Mouse (Mus musculus): ENCODE results near the gene Cd8b1. TPM values are rescaled to one million over a fixed set of nuclear protein-coding genes. Genes with fewer than 3 reads are reported as not detected.
A peak's percentile ranks its signal among the peaks of the same experiment; 100 is the strongest.
"Not testable (repeated sequence)": the region's sequence is repeated elsewhere in the genome, so short reads cannot be mapped to it uniquely, and the experiment has no call there.

Cd8b1 gene
- total and polyA plus RNA-seq, 2 experiments: 0.18 TPM

- DNase-seq (ENCODE audit: extremely low read depth, low read depth, low spot score): no peak
- Histone ChIP-seq H3K27ac (replicated peaks; ENCODE audit: insufficient read depth, low read depth, low read length) (no peak overlapping the region), H3K27me3 (ENCODE audit: control insufficient read depth, insufficient read depth, low read length) (no peaks in the 10 kb centered on the region), H3K4me1 (ENCODE audit: control insufficient read depth, insufficient read depth, low read length) (no peaks in the 10 kb centered on the region), H3K79me2 (ENCODE audit: control insufficient read depth, insufficient read depth, low read length) (no peaks in the 10 kb centered on the region), H3K36me3 (ENCODE audit: control insufficient read depth, insufficient read depth, low read length) (no peaks in the 10 kb centered on the region), H3K9ac (ENCODE audit: low read depth, low read length) (no peak overlapping the region), H3K4me3 (ENCODE audit: insufficient read depth, low read depth, low read length) (no peak overlapping the region)
- WGBS: 78% methylated on average over 6 of the region's 6 CpGs
- TF ChIP-seq POLR2A (IDR thresholded peaks at IDR 0.05; ENCODE audit: extremely low read depth, insufficient read depth, low read length): no peak
- TF ChIP-seq CTCF (IDR thresholded peaks at IDR 0.05; ENCODE audit: low read depth, low read length): no peak
These were observed 7.3 kb downstream of the Cd8b1 start for GRCm38 (mm10) chr6:71329881-71330280.

DNA sequence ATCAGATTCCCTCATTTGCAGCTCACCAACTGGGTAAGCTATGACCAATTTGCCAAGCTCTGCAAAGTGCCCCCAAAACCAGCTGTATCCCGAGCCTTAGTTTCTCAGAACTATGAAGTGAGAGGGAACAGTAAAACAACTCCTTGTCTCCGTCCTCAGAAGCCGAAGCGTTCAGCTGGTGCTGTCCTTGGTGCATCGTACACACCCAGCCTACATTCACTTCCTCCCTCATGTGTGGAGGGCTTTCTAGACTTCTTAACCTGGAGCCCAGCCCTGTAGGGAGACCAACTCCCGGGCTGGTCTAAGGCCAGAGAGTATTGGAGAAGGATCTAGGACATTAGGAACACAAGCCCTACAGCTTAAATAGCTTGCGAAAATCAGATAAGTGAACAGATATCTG, 7.9 kb downstream of the Cd8b1 start:
- TF ChIP-seq CTCF (IDR thresholded peaks at IDR 0.05; ENCODE audit: low read depth, low read length) (no peak), POLR2A (IDR thresholded peaks at IDR 0.05; ENCODE audit: extremely low read depth, insufficient read depth, low read length) (no peak)
- Histone ChIP-seq H3K27ac (replicated peaks; ENCODE audit: insufficient read depth, low read depth, low read length) (no peak overlapping the region), H3K4me3 (ENCODE audit: insufficient read depth, low read depth, low read length) (no peak overlapping the region), H3K36me3 (ENCODE audit: control insufficient read depth, insufficient read depth, low read length) (no peaks in the 10 kb centered on the region), H3K4me1 (ENCODE audit: control insufficient read depth, insufficient read depth, low read length) (no peaks in the 10 kb centered on the region), H3K9ac (ENCODE audit: low read depth, low read length) (no peak overlapping the region), H3K27me3 (ENCODE audit: control insufficient read depth, insufficient read depth, low read length) (no peaks in the 10 kb centered on the region), H3K79me2 (ENCODE audit: control insufficient read depth, insufficient read depth, low read length) (no peaks in the 10 kb centered on the region)
- DNase-seq (ENCODE audit: extremely low read depth, low read depth, low spot score): no peak
- WGBS: 85% methylated on average over 7 of the region's 7 CpGs

- not testable (repeated sequence) for H3K4me1 ChIP-seq (ENCODE audit: control insufficient read depth, insufficient read depth, low read length); H3K27me3 ChIP-seq (ENCODE audit: control insufficient read depth, insufficient read depth, low read length); H3K4me3 ChIP-seq (ENCODE audit: insufficient read depth, low read depth, low read length); H3K36me3 ChIP-seq (ENCODE audit: control insufficient read depth, insufficient read depth, low read length); H3K27ac ChIP-seq (replicated peaks; ENCODE audit: insufficient read depth, low read depth, low read length); H3K79me2 ChIP-seq (ENCODE audit: control insufficient read depth, insufficient read depth, low read length); H3K9ac ChIP-seq (ENCODE audit: low read depth, low read length); DNase-seq (ENCODE audit: extremely low read depth, low read depth, low spot score)
- WGBS: 81% methylated on average over 2 of the region's 4 CpGs
These were observed 8.9 kb downstream of the Cd8b1 start for GRCm38 (mm10) chr6:71331491-71331890.

GRCm38 (mm10) chr6:71332236-71332965, 9.8 kb downstream of the Cd8b1 start:
- Histone ChIP-seq H3K4me3 (ENCODE audit: insufficient read depth, low read depth, low read length) (no peak overlapping the region), H3K36me3 (ENCODE audit: control insufficient read depth, insufficient read depth, low read length) (no peaks in the 10 kb centered on the region), H3K4me1 (ENCODE audit: control insufficient read depth, insufficient read depth, low read length) (no peaks in the 10 kb centered on the region), H3K27ac (replicated peaks; ENCODE audit: insufficient read depth, low read depth, low read length) (no peak overlapping the region), H3K9ac (ENCODE audit: low read depth, low read length) (no peak overlapping the region), H3K27me3 (ENCODE audit: control insufficient read depth, insufficient read depth, low read length) (no peaks in the 10 kb centered on the region), H3K79me2 (ENCODE audit: control insufficient read depth, insufficient read depth, low read length) (no peaks in the 10 kb centered on the region)
- 88% methylated on average over 11 of the region's 11 CpGs for WGBS
- no peak for TF ChIP-seq POLR2A (IDR thresholded peaks at IDR 0.05; ENCODE audit: extremely low read depth, insufficient read depth, low read length)
- no peak for DNase-seq (ENCODE audit: extremely low read depth, low read depth, low spot score)

- Histone ChIP-seq H3K9ac (ENCODE audit: low read depth, low read length) (no peak overlapping the region), H3K79me2 (ENCODE audit: control insufficient read depth, insufficient read depth, low read length) (no peaks in the 10 kb centered on the region), H3K27ac (replicated peaks; ENCODE audit: insufficient read depth, low read depth, low read length) (no peak overlapping the region), H3K36me3 (ENCODE audit: control insufficient read depth, insufficient read depth, low read length) (no peaks in the 10 kb centered on the region), H3K4me1 (ENCODE audit: control insufficient read depth, insufficient read depth, low read length) (no peaks in the 10 kb centered on the region), H3K27me3 (ENCODE audit: control insufficient read depth, insufficient read depth, low read length) (no peaks in the 10 kb centered on the region), H3K4me3 (ENCODE audit: insufficient read depth, low read depth, low read length) (no peak overlapping the region)
- TF ChIP-seq CTCF (IDR thresholded peaks at IDR 0.05; ENCODE audit: low read depth, low read length) (no peak), POLR2A (IDR thresholded peaks at IDR 0.05; ENCODE audit: extremely low read depth, insufficient read depth, low read length) (no peak)
- DNase-seq (ENCODE audit: extremely low read depth, low read depth, low spot score): peak; percentile 4
- 85% methylated on average over 3 of the region's 3 CpGs for WGBS
These were observed 10.4 kb downstream of the Cd8b1 start for GRCm38 (mm10) chr6:71333031-71333430.

- DNase-seq (ENCODE audit: extremely low read depth, low read depth, low spot score): no peak
These were observed 11.1 kb downstream of the Cd8b1 start for GRCm38 (mm10) chr6:71333578-71334273.

More at GRCm38 (mm10) chr6:71333578-71334273, 11.1 kb downstream of the Cd8b1 start:
- H3K9ac ChIP-seq (ENCODE audit: low read depth, low read length): no peak overlapping the region
- H3K4me1 ChIP-seq (ENCODE audit: control insufficient read depth, insufficient read depth, low read length): no peaks in the 10 kb centered on the region
- no peaks in the 10 kb centered on the region for H3K36me3 ChIP-seq (ENCODE audit: control insufficient read depth, insufficient read depth, low read length)
- no peaks in the 10 kb centered on the region for H3K27me3 ChIP-seq (ENCODE audit: control insufficient read depth, insufficient read depth, low read length)
- no peak overlapping the region for H3K4me3 ChIP-seq (ENCODE audit: insufficient read depth, low read depth, low read length)
- no peaks in the 10 kb centered on the region for H3K79me2 ChIP-seq (ENCODE audit: control insufficient read depth, insufficient read depth, low read length)
- WGBS: 91% methylated on average over 11 of the region's 11 CpGs
- no peak overlapping the region for H3K27ac ChIP-seq (replicated peaks; ENCODE audit: insufficient read depth, low read depth, low read length)
- no peak for TF ChIP-seq CTCF (IDR thresholded peaks at IDR 0.05; ENCODE audit: low read depth, low read length)
- no peak for TF ChIP-seq POLR2A (IDR thresholded peaks at IDR 0.05; ENCODE audit: extremely low read depth, insufficient read depth, low read length)

All from liver, adult 2 months (tissue).